Mouse (Mus musculus): Measurements from ENCODE around the gene 2310011J03Rik. TPM values are rescaled to one million over a fixed set of nuclear protein-coding genes. Genes with fewer than 3 reads are reported as not detected.

Gene 2310011J03Rik
- polyA plus RNA-seq, 1 experiment from 2014 or later = 49.2 TPM

DNA sequence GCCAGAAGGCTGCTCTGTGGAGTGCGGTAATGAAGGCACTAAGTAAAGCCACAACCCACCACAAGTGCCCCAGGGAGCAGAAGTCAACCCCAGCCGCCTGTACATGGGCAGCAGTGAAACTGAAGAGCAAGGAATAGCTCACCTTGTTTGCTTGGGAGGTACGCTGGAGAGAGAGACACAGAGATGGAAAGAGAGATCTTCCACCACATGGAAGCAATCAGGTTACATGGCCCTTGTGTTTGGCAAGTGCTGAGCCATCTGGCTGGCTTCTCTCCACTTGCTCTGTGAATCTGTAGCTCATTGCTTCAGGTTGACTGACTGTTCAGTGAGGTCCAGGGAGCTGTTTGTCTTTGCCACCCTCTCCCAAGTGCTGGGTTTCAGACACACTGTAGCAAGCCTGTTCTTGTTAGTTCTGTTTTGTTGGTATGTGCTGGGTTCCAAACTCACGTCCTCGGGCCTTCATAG lies 12.2 kb upstream of the 2310011J03Rik start:
- Histone ChIP-seq H3K9me3 (ENCODE audit: control insufficient read depth, low read length) (no peaks in the 10 kb centered on the region), H3K4me1 (replicated peaks; ENCODE audit: control insufficient read depth, insufficient read depth, low read length) (peaks cover 15% of the 10 kb centered on the region), H3K4me3 (ENCODE audit: low read length) (no peak overlapping the region), H3K27me3 (ENCODE audit: control insufficient read depth, insufficient read depth, low read depth, low read length) (no peaks in the 10 kb centered on the region; the same call in 1 of the 2 replicates), H3K36me3 (ENCODE audit: control insufficient read depth, insufficient read depth, low read length) (no peaks in the 10 kb centered on the region), H3K9ac (ENCODE audit: low read length) (no peak overlapping the region), H3K27ac (ENCODE audit: low read length) (no peak overlapping the region), H3K4me2 (ENCODE audit: low read depth, low read length) (no peak overlapping the region)
- 71% methylated on average over 5 of the region's 5 CpGs for WGBS
- no peak for ATAC-seq (ENCODE audit: low read depth)

DNA sequence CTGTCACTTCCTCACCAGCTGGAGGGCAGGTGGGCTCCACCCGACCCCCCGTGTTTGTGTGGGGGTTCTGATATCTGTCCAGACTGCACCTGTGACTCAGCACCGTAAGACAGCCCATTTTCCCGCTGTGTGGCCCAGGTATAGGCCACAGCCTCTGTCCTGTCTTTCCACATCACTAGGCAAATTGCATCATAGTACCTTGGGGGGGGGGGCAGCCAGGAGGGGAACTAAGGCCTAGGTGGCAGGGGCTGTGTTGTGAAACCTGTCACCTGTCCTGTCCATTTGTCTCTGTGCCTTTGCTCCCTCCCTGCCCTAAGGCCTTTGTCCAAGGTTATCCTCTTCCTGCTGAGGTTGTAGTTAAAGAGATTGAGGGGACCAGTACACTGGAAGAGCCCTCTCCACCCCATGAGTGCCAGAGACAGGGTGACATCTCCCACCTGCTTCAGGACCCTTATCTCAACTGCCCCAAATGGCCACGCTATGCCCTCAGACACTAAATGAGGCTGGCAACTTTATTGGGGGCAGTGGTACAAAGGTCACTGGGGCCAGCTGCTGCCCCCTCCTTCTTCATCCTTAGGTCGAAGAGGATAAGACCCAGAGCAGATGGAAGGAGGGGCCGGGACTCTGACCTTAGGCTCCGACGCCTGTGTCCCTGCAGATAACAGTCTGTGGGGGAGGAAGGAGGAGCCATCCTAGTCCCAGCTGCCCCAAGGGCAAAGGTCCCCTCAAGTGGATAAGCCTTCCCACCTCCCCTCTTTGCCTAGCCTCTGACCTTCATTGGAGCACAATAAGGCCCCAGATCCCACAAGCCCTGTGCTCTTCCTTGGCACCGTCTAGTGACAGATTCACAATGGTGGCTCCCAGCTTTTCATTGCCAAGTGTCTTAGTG lies 11.5 kb upstream of the 2310011J03Rik start:
- WGBS = 41% methylated on average over 10 of the region's 10 CpGs
- Histone ChIP-seq H3K27ac (ENCODE audit: low read length) (0 out of 2 replicates have a peak overlapping the region, but pooled peaks have one; percentile 74), H3K36me3 (ENCODE audit: control insufficient read depth, insufficient read depth, low read length) (no peaks in the 10 kb centered on the region), H3K9ac (ENCODE audit: low read length) (peak overlapping the region; percentile 47; the same call in 1 of the 2 replicates), H3K9me3 (ENCODE audit: control insufficient read depth, low read length) (no peaks in the 10 kb centered on the region), H3K27me3 (ENCODE audit: control insufficient read depth, insufficient read depth, low read depth, low read length) (no peaks in the 10 kb centered on the region; the same call in 1 of the 2 replicates), H3K4me2 (ENCODE audit: low read depth, low read length) (peak overlapping the region; percentile 96; the same call in 1 of the 2 replicates), H3K4me1 (replicated peaks; ENCODE audit: control insufficient read depth, insufficient read depth, low read length) (peaks cover 15% of the 10 kb centered on the region), H3K4me3 (ENCODE audit: low read length) (no peak overlapping the region)
- no peak for ATAC-seq (ENCODE audit: low read depth)

DNA sequence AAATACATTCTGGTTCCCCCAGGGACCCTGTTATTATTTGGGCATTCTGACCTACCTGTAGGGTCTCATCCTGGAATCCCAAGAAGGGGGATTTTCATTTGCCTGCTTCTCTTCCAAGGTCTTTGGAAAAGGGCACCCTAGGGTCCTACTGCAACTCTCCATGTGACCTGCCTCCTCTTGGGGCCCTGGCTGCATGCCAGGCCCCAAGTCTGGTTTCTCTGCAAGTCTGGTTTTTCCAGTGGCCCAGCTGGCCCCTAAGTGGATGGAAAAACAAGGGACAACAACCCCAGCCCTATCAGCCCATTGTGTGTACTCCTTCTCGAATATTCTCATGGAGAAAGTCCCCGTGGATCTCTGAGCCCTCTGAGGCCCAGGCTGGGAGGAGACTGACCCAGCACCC lies 10.6 kb upstream of the 2310011J03Rik start:
- H3K4me2 ChIP-seq (ENCODE audit: low read depth, low read length) = peak overlapping the region; percentile 96
- 53% methylated on average over 2 of the region's 2 CpGs for WGBS
- ATAC-seq (ENCODE audit: low read depth) = no peak
- H3K36me3 ChIP-seq (ENCODE audit: control insufficient read depth, insufficient read depth, low read length) = no peaks in the 10 kb centered on the region
- no peaks in the 10 kb centered on the region for H3K9me3 ChIP-seq (ENCODE audit: control insufficient read depth, low read length)
- peak overlapping the region; percentile 74 for H3K27ac ChIP-seq (ENCODE audit: low read length)
- no peaks in the 10 kb centered on the region; the same call in 1 of the 2 replicates for H3K27me3 ChIP-seq (ENCODE audit: control insufficient read depth, insufficient read depth, low read depth, low read length)
- peaks cover 15% of the 10 kb centered on the region for H3K4me1 ChIP-seq (replicated peaks; ENCODE audit: control insufficient read depth, insufficient read depth, low read length)
- peak overlapping the region; percentile 65 for H3K9ac ChIP-seq (ENCODE audit: low read length)
- H3K4me3 ChIP-seq (ENCODE audit: low read length) = peak overlapping the region; percentile 57

DNA sequence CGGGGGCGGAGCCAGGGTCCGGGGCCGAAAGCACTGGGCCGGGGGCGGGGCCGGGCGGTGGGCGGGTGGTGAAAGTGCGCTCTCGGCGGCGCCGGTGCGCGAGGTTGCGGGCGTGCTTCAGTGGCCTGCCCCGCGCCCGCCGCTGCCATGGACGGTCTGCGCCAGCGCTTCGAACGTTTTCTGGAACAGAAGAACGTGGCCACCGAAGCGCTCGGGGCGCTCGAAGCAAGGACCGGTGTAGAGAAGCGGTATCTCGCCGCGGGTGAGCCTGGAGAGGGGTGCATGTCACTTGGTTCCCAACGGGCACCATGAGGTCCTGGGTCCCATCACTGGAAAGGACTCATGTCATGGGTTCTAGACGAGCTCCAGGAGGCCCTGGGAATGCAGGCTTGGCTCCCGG lies 9.7 kb upstream of the 2310011J03Rik start:
- H3K27ac ChIP-seq (ENCODE audit: low read length) = peak overlapping the region; percentile 34; the same call in 1 of the 2 replicates
- H3K9ac ChIP-seq (ENCODE audit: low read length) = peak overlapping the region; percentile 65
- peak overlapping the region; percentile 57 for H3K4me3 ChIP-seq (ENCODE audit: low read length)
- WGBS = 1% methylated on average over 23 of the region's 41 CpGs
- H3K27me3 ChIP-seq (ENCODE audit: control insufficient read depth, insufficient read depth, low read depth, low read length) = no peaks in the 10 kb centered on the region; the same call in 1 of the 2 replicates
- peaks cover 15% of the 10 kb centered on the region for H3K4me1 ChIP-seq (replicated peaks; ENCODE audit: control insufficient read depth, insufficient read depth, low read length)
- H3K36me3 ChIP-seq (ENCODE audit: control insufficient read depth, insufficient read depth, low read length) = no peaks in the 10 kb centered on the region
- ATAC-seq (ENCODE audit: low read depth) = no peak
- H3K4me2 ChIP-seq (ENCODE audit: low read depth, low read length) = peak overlapping the region; percentile 96
- H3K9me3 ChIP-seq (ENCODE audit: control insufficient read depth, low read length) = no peaks in the 10 kb centered on the region

DNA sequence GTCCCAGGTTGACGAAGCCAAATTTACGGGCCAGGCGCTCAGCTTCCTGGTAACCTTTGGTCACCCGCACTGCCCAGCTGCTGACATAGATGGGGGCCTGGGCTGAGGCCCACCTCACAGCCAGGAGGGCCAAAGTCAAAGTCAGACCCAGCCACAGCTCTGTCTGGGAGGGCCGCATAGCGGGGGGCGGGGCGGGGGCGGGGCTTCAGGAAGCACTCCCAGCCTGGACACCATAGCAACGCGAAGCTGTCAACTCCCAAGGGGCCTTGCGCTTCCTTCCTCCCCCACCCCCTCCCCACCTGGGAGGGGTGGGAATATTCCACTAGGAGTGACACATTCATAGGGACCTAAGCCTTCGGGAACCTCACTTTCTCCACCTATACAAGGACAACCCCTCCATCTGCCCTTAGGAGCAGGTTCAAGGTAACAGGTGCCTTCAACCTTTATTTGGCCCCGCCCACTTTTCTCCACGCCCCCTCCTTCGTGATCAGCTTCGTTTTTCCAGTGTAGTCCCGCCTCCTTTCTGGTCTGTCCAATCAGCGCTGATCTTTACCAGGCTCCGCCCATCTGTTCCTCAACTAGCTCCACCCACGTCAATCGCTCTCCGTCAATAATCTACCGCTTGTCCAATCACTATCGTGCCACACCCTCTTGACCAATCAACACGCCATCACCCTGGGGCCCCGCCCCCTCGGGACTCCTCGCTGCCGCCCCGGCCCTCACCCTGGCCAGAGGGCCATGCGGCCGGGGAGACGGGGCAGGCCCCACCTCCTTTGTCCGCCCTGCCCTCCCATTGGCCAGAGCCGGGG lies 9.1 kb upstream of the 2310011J03Rik start, which contains the start of the genes Pcsk4 and Reep6:
Gene Pcsk4 (minus strand): TSS at position 226 of the 809 bp plus-strand sequence.
Gene Reep6 (plus strand): TSS at position 681 of the 809 bp plus-strand sequence.
- Histone ChIP-seq H3K9ac (ENCODE audit: low read length) (peak within 1 kb of the TSS; percentile 65), H3K9me3 (ENCODE audit: control insufficient read depth, low read length) (no peaks in the 10 kb centered on the region), H3K27ac (ENCODE audit: low read length) (peak within 1 kb of the TSS; percentile 34; the same call in 1 of the 2 replicates), H3K4me2 (ENCODE audit: low read depth, low read length) (peak within 1 kb of the TSS; percentile 96), H3K36me3 (ENCODE audit: control insufficient read depth, insufficient read depth, low read length) (no peaks in the 10 kb centered on the region), H3K27me3 (ENCODE audit: control insufficient read depth, insufficient read depth, low read depth, low read length) (no peaks in the 10 kb centered on the region; the same call in 1 of the 2 replicates), H3K4me3 (ENCODE audit: low read length) (peak within 1 kb of the TSS; percentile 57), H3K4me1 (replicated peaks; ENCODE audit: control insufficient read depth, insufficient read depth, low read length) (peaks cover 15% of the 10 kb centered on the region)
- peak; percentile 96 for ATAC-seq (ENCODE audit: low read depth)
- WGBS = 3% methylated on average over 35 of the region's 36 CpGs

DNA sequence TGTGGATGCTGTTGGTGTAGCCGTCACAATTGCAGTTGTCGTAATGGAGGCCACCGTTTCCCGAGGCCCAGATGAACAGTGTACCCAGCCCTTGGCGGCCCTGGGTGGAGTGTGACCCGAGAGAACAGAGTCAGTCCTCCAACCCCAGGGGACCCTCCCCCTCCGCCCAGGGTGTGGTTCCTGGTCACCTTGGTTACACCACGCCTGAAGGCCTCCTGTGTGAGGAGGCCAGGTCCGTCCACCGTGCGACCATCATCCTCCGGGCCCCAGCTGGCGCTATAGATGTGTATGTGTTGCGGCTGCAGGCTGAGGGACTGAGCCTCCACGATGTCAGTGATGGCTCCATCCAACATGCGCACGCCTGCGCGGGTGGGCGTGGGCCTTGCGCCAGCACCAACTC lies 4.7 kb upstream of the 2310011J03Rik start:
- no peak overlapping the region for H3K27ac ChIP-seq (ENCODE audit: low read length)
- H3K9ac ChIP-seq (ENCODE audit: low read length) = no peak overlapping the region
- H3K27me3 ChIP-seq (ENCODE audit: control insufficient read depth, insufficient read depth, low read depth, low read length) = no peaks in the 10 kb centered on the region
- no peak for ATAC-seq (ENCODE audit: low read depth)
- no peak overlapping the region for H3K4me2 ChIP-seq (ENCODE audit: low read depth, low read length)
- WGBS = 81% methylated on average over 21 of the region's 21 CpGs
- no peak overlapping the region for H3K4me3 ChIP-seq (ENCODE audit: low read length)
- peaks cover 4% of the 10 kb centered on the region for H3K4me1 ChIP-seq (replicated peaks; ENCODE audit: control insufficient read depth, insufficient read depth, low read length)
- no peaks in the 10 kb centered on the region for H3K9me3 ChIP-seq (ENCODE audit: control insufficient read depth, low read length)
- H3K36me3 ChIP-seq (ENCODE audit: control insufficient read depth, insufficient read depth, low read length) = no peaks in the 10 kb centered on the region

DNA sequence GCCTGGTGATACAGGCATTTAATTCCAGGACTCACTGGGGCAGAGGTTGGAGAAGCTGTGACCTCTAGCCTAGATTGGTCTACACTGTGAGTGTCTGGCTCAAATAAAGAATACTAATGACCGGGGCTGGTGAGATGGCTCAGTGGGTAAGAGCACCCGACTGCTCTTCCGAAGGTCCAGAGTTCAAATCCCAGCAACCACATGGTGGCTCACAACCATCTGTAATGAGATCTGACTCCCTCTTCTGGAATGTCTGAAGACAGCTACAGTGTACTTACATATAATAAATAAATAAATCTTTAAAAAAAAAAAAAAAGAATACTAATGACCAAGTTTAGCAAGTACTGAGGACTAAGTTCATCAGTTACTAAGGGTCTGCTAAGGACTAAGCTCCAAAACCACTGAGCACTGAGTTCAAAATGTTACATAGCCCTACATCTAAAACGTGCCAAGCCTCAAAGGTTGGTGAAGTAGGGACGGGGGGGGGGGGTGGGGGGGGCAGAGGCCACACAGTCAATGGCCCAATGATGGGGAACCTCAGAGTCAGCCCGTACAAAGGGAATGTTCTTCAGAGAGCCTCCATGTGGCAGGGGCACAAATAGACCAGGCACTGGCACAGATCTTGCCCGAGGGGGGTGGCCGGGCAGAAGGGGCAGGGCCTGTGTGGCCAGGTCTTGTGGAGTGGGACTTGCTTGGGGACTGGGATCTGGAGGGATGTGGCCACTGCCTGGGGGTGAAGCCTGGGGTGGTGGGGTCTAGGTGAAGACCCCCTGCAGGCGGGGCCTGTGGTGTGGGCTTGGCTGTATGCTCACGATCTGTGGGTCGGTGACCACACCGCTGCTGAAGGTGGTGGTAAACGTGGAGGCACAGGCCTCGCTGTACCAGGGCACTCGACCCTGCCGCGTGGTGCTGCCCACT lies 4.0 kb upstream of the 2310011J03Rik start:
- Histone ChIP-seq H3K4me1 (replicated peaks; ENCODE audit: control insufficient read depth, insufficient read depth, low read length) (peaks cover 8% of the 10 kb centered on the region), H3K4me3 (ENCODE audit: low read length) (peak overlapping the region; percentile 62; the same call in 1 of the 2 replicates), H3K4me2 (ENCODE audit: low read depth, low read length) (peak overlapping the region; percentile 95), H3K9ac (ENCODE audit: low read length) (no peak overlapping the region), H3K27ac (ENCODE audit: low read length) (no peak overlapping the region), H3K27me3 (ENCODE audit: control insufficient read depth, insufficient read depth, low read depth, low read length) (no peaks in the 10 kb centered on the region), H3K36me3 (ENCODE audit: control insufficient read depth, insufficient read depth, low read length) (no peaks in the 10 kb centered on the region), H3K9me3 (ENCODE audit: control insufficient read depth, low read length) (no peaks in the 10 kb centered on the region)
- 76% methylated on average over 17 of the region's 17 CpGs for WGBS
- ATAC-seq (ENCODE audit: low read depth) = no peak

Measured in lung, embryonic 16.5 days (tissue).